Mouse (Mus musculus): Measurements from ENCODE around the gene Col25a1. TPM values are rescaled to one million over a fixed set of nuclear protein-coding genes. Genes with fewer than 3 reads are reported as not detected.

Col25a1 gene
- polyA plus RNA-seq, 1 experiment from 2014 or later: 3.9 TPM

- no peak overlapping the region for H3K27ac ChIP-seq
- no peak overlapping the region for H3K4me3 ChIP-seq
- H3K36me3 ChIP-seq: no peaks in the 10 kb centered on the region
- DNase-seq (ENCODE audit: low spot score): no peak
- no peaks in the 10 kb centered on the region for H3K9me3 ChIP-seq
- no peaks in the 10 kb centered on the region for H3K4me1 ChIP-seq
- no peaks in the 10 kb centered on the region for H3K27me3 ChIP-seq (ENCODE audit: insufficient read depth, poor library complexity, severe bottlenecking)
- WGBS: 59% methylated on average over 10 of the region's 10 CpGs
Observed at GRCm38 (mm10) chr3:130129635-130130206, 1.6 kb upstream of the Col25a1 start.

GRCm38 (mm10) chr3:130137204-130137603 is 5.9 kb downstream of the Col25a1 start:
- Histone ChIP-seq H3K4me1 (no peaks in the 10 kb centered on the region), H3K27me3 (ENCODE audit: insufficient read depth, poor library complexity, severe bottlenecking) (no peaks in the 10 kb centered on the region), H3K27ac (no peak overlapping the region), H3K9me3 (peaks cover 6% of the 10 kb centered on the region; the same call in 1 of the 2 replicates), H3K4me3 (no peak overlapping the region), H3K36me3 (no peaks in the 10 kb centered on the region)
- DNase-seq (ENCODE audit: low spot score): no peak

GRCm38 (mm10) chr3:130137640-130138039 is 6.3 kb downstream of the Col25a1 start:
- 47% methylated on average over 3 of the region's 3 CpGs for WGBS
- no peak overlapping the region for H3K4me3 ChIP-seq
- no peak for DNase-seq (ENCODE audit: low spot score)
- no peaks in the 10 kb centered on the region for H3K4me1 ChIP-seq
- H3K9me3 ChIP-seq: peaks cover 8% of the 10 kb centered on the region; the same call in 1 of the 2 replicates
- no peaks in the 10 kb centered on the region for H3K36me3 ChIP-seq
- no peak overlapping the region for H3K27ac ChIP-seq
- H3K27me3 ChIP-seq (ENCODE audit: insufficient read depth, poor library complexity, severe bottlenecking): no peaks in the 10 kb centered on the region

GRCm38 (mm10) chr3:130145874-130146273 is 14.6 kb downstream of the Col25a1 start:
- WGBS: 73% methylated on average over 12 of the region's 12 CpGs
- Histone ChIP-seq H3K27me3 (ENCODE audit: insufficient read depth, poor library complexity, severe bottlenecking) (no peaks in the 10 kb centered on the region), H3K27ac (no peak overlapping the region), H3K4me3 (no peak overlapping the region), H3K9me3 (peaks cover 8% of the 10 kb centered on the region; the same call in 1 of the 2 replicates), H3K4me1 (peaks cover 9% of the 10 kb centered on the region), H3K36me3 (no peaks in the 10 kb centered on the region)
- DNase-seq (ENCODE audit: low spot score): no peak

GRCm38 (mm10) chr3:130147827-130148226 is 16.5 kb downstream of the Col25a1 start:
- no peaks in the 10 kb centered on the region for H3K9me3 ChIP-seq
- WGBS: 50% methylated on average over 8 of the region's 8 CpGs
- peaks cover 3% of the 10 kb centered on the region; the same call in 1 of the 2 replicates for H3K27me3 ChIP-seq (ENCODE audit: insufficient read depth, poor library complexity, severe bottlenecking)
- no peak overlapping the region for H3K4me3 ChIP-seq
- H3K36me3 ChIP-seq: no peaks in the 10 kb centered on the region
- no peak for DNase-seq (ENCODE audit: low spot score)
- peaks cover 9% of the 10 kb centered on the region for H3K4me1 ChIP-seq
- H3K27ac ChIP-seq: no peak overlapping the region

- H3K4me3 ChIP-seq: no peak overlapping the region
- no peak overlapping the region for H3K27ac ChIP-seq
- H3K4me1 ChIP-seq: peaks cover 9% of the 10 kb centered on the region
- no peaks in the 10 kb centered on the region for H3K36me3 ChIP-seq
- peaks cover 3% of the 10 kb centered on the region; the same call in 1 of the 2 replicates for H3K27me3 ChIP-seq (ENCODE audit: insufficient read depth, poor library complexity, severe bottlenecking)
- no peak for DNase-seq (ENCODE audit: low spot score)
- no peaks in the 10 kb centered on the region for H3K9me3 ChIP-seq
- WGBS: 83% methylated on average over 1 of the region's 1 CpGs
Observed at GRCm38 (mm10) chr3:130149180-130149579, 17.9 kb downstream of the Col25a1 start.

GRCm38 (mm10) chr3:130153117-130153516 is 21.8 kb downstream of the Col25a1 start:
- no peak overlapping the region for H3K27ac ChIP-seq
- peaks cover 3% of the 10 kb centered on the region; the same call in 1 of the 2 replicates for H3K27me3 ChIP-seq (ENCODE audit: insufficient read depth, poor library complexity, severe bottlenecking)
- H3K4me1 ChIP-seq: peaks cover 6% of the 10 kb centered on the region
- no peaks in the 10 kb centered on the region for H3K36me3 ChIP-seq
- DNase-seq (ENCODE audit: low spot score): no peak
- H3K9me3 ChIP-seq: no peaks in the 10 kb centered on the region
- 84% methylated on average over 3 of the region's 3 CpGs for WGBS
- no peak overlapping the region for H3K4me3 ChIP-seq

- H3K4me1 ChIP-seq: no peaks in the 10 kb centered on the region
- H3K27ac ChIP-seq: no peak overlapping the region
- H3K36me3 ChIP-seq: no peaks in the 10 kb centered on the region
- H3K4me3 ChIP-seq: no peak overlapping the region
- H3K9me3 ChIP-seq: no peaks in the 10 kb centered on the region
- H3K27me3 ChIP-seq (ENCODE audit: insufficient read depth, poor library complexity, severe bottlenecking): no peaks in the 10 kb centered on the region
- no peak for DNase-seq (ENCODE audit: low spot score)
- WGBS: 67% methylated on average over 3 of the region's 3 CpGs
Observed at GRCm38 (mm10) chr3:130157551-130157950, 26.2 kb downstream of the Col25a1 start.

- H3K9me3 ChIP-seq: no peaks in the 10 kb centered on the region
- DNase-seq (ENCODE audit: low spot score): no peak
- no peaks in the 10 kb centered on the region for H3K4me1 ChIP-seq
- no peaks in the 10 kb centered on the region for H3K36me3 ChIP-seq
- H3K4me3 ChIP-seq: no peak overlapping the region
- 59% methylated on average over 4 of the region's 4 CpGs for WGBS
- no peaks in the 10 kb centered on the region for H3K27me3 ChIP-seq (ENCODE audit: insufficient read depth, poor library complexity, severe bottlenecking)
- no peak overlapping the region for H3K27ac ChIP-seq
Observed at GRCm38 (mm10) chr3:130159906-130160305, 28.6 kb downstream of the Col25a1 start.

- no peak overlapping the region for H3K27ac ChIP-seq
- H3K9me3 ChIP-seq: no peaks in the 10 kb centered on the region
- DNase-seq (ENCODE audit: low spot score): no peak
- WGBS: 71% methylated on average over 4 of the region's 4 CpGs
- no peaks in the 10 kb centered on the region for H3K36me3 ChIP-seq
- no peaks in the 10 kb centered on the region for H3K27me3 ChIP-seq (ENCODE audit: insufficient read depth, poor library complexity, severe bottlenecking)
- no peak overlapping the region for H3K4me3 ChIP-seq
- no peaks in the 10 kb centered on the region for H3K4me1 ChIP-seq
Observed at GRCm38 (mm10) chr3:130160902-130161301, 29.6 kb downstream of the Col25a1 start.

GRCm38 (mm10) chr3:130161323-130161917 is 30.1 kb downstream of the Col25a1 start:
- Histone ChIP-seq H3K27ac (no peak overlapping the region), H3K36me3 (no peaks in the 10 kb centered on the region), H3K4me3 (no peak overlapping the region), H3K4me1 (no peaks in the 10 kb centered on the region), H3K9me3 (no peaks in the 10 kb centered on the region), H3K27me3 (ENCODE audit: insufficient read depth, poor library complexity, severe bottlenecking) (no peaks in the 10 kb centered on the region)
- WGBS: 74% methylated on average over 13 of the region's 13 CpGs
- DNase-seq (ENCODE audit: low spot score): no peak

- 70% methylated on average over 4 of the region's 4 CpGs for WGBS
- Histone ChIP-seq H3K27ac (no peak overlapping the region), H3K36me3 (no peaks in the 10 kb centered on the region), H3K4me3 (no peak overlapping the region), H3K27me3 (ENCODE audit: insufficient read depth, poor library complexity, severe bottlenecking) (no peaks in the 10 kb centered on the region), H3K4me1 (no peaks in the 10 kb centered on the region), H3K9me3 (no peaks in the 10 kb centered on the region)
- no peak for DNase-seq (ENCODE audit: low spot score)
Observed at GRCm38 (mm10) chr3:130166875-130167274, 35.6 kb downstream of the Col25a1 start.

- DNase-seq (ENCODE audit: low spot score): no peak
- 57% methylated on average over 17 of the region's 17 CpGs for WGBS
- no peaks in the 10 kb centered on the region for H3K9me3 ChIP-seq
- no peak overlapping the region for H3K27ac ChIP-seq
- no peak overlapping the region for H3K4me3 ChIP-seq
- no peaks in the 10 kb centered on the region for H3K27me3 ChIP-seq (ENCODE audit: insufficient read depth, poor library complexity, severe bottlenecking)
- no peaks in the 10 kb centered on the region for H3K4me1 ChIP-seq
- H3K36me3 ChIP-seq: no peaks in the 10 kb centered on the region
Observed at GRCm38 (mm10) chr3:130172764-130173163, 41.5 kb downstream of the Col25a1 start.
